Mouse (Mus musculus) kidney, postnatal 0 days (tissue): Measurements from ENCODE around the gene Rnf152. TPM values are rescaled to one million over a fixed set of nuclear protein-coding genes. Genes with fewer than 3 reads are reported as not detected.

Source experiments
- ATAC-seq: fragments of 200-750 bp; cut with Nextera tagmentation; replicated peaks from 2 replicates; pipeline ENCODE4 v1.8.0; 2017; ENCODE audit warnings: low read depth, moderate number of reproducible peaks, moderate TSS enrichment, moderate library complexity; ENCODE audit not compliant: low FRiP score
- DNase-seq: peaks from one replicate; pipeline ENCODE4 v3.0.0-alpha.2; 2016; ENCODE audit warnings: low spot score
- H3K27ac ChIP-seq: fragments of 300-500 bp; sonication (generic); 2 replicates; pipeline ENCODE4 v1.5.1; 2014; ENCODE audit warnings: mild to moderate bottlenecking
- H3K27me3 ChIP-seq: fragments of 300-500 bp; sonication (generic); 2 replicates; pipeline ENCODE4 v1.6.1; 2014; ENCODE audit warnings: low read length, mixed read lengths; ENCODE audit not compliant: insufficient read depth
- H3K36me3 ChIP-seq: fragments of 300-500 bp; sonication (generic); 2 replicates; pipeline ENCODE4 v1.6.1; 2014; ENCODE audit warnings: low read length, mixed read lengths; ENCODE audit not compliant: insufficient read depth
- H3K4me1 ChIP-seq: fragments of 300-500 bp; sonication (generic); replicated peaks from 2 replicates; pipeline ENCODE4 v1.6.1; 2014; ENCODE audit warnings: antibody characterized with exemption, low read length, mixed read lengths; ENCODE audit not compliant: insufficient read depth
- H3K4me2 ChIP-seq: fragments of 300-500 bp; sonication (generic); 2 replicates; pipeline ENCODE4 v1.6.1; 2014; ENCODE audit warnings: mild to moderate bottlenecking, low read length, moderate library complexity, mixed read lengths
- H3K4me3 ChIP-seq: fragments of 300-500 bp; sonication (generic); replicated peaks from 2 replicates; pipeline ENCODE4 v1.5.1; 2014; ENCODE audit warnings: low read depth, low read length
- H3K9ac ChIP-seq: fragments of 300-500 bp; sonication (generic); 2 replicates; pipeline ENCODE4 v1.6.1; 2014; ENCODE audit warnings: low read depth, low read length
- H3K9me3 ChIP-seq: fragments of 300-500 bp; sonication (generic); replicated peaks from 2 replicates; pipeline ENCODE4 v1.6.1; 2016; ENCODE audit warnings: low read length, inconsistent platforms, mixed read lengths
- CTCF ChIP-seq: IDR thresholded peaks from 2 replicates; pipeline ENCODE4 v1.5.1; 2016; ENCODE audit warnings: antibody characterized with exemption, low read depth, mild to moderate bottlenecking, moderate library complexity
- WGBS: fragments of 180-500 bp; shearing (Covaris S2); extraction: QIAGEN DNeasy Blood & Tissue Kit; methylation state at CpG from one replicate; pipeline ENCODE4 v1.1.7; 2014; 5-methylcytosine and 5-hydroxymethylcytosine counted together
- polyA plus RNA-seq: library from polyadenylated mRNA; unstranded; fragments of >200 nt; fragmentation: Nextera tagmentation; extraction: Ambion mirVana; gene quantifications from 2 replicates; pipeline ENCODE4 v1.2.1, GENCODE M21; 2015

Gene Rnf152
- polyA plus RNA-seq = 2.0 and 2.3 TPM in 2 replicates

GRCm38 (mm10) chr1:105356291-105357011, at the start of gene Rnf152:
TSS of gene Rnf152 (minus strand) at chr1:105356710.
- WGBS = under 1% methylated on average over 55 of the region's 58 CpGs
- H3K4me1 ChIP-seq = peaks cover 4% of the 10 kb centered on the region; the same call in 1 of the 2 replicates

GRCm38 (mm10) chr1:105402853-105403252, 46.3 kb upstream of the Rnf152 start:
- no peak for ATAC-seq
- H3K27ac ChIP-seq = no peak overlapping the region
- no peak overlapping the region for H3K4me3 ChIP-seq
- 69% methylated on average over 1 of the region's 1 CpGs for WGBS
- H3K9ac ChIP-seq = no peak overlapping the region
- no peak overlapping the region for H3K4me2 ChIP-seq
- TF ChIP-seq CTCF = no peak
- H3K9me3 ChIP-seq = no peaks in the 10 kb centered on the region
- H3K36me3 ChIP-seq = no peaks in the 10 kb centered on the region
- no peak for DNase-seq
- no peaks in the 10 kb centered on the region for H3K27me3 ChIP-seq
- no peaks in the 10 kb centered on the region for H3K4me1 ChIP-seq

More at GRCm38 (mm10) chr1:105356291-105357011, at the start of gene Rnf152:
- Histone ChIP-seq H3K4me2 (peak within 1 kb of the TSS; percentile 94), H3K27ac (peak within 1 kb of the TSS; percentile 28; the same call in 1 of the 2 replicates), H3K9ac (peak within 1 kb of the TSS; percentile 70), H3K36me3 (no peaks in the 10 kb centered on the region), H3K4me3 (peak within 1 kb of the TSS; percentile 84), H3K9me3 (no peaks in the 10 kb centered on the region), H3K27me3 (no peaks in the 10 kb centered on the region)
- peak; percentile 57 for DNase-seq
- TF ChIP-seq CTCF = peak; percentile 30; the same call in 1 of the 2 replicates
- ATAC-seq = peak; percentile 76

GRCm38 (mm10) chr1:105384141-105384937, 27.8 kb upstream of the Rnf152 start:
- H3K27me3 ChIP-seq = no peaks in the 10 kb centered on the region
- 56% methylated on average over 4 of the region's 4 CpGs for WGBS
- H3K4me3 ChIP-seq = no peak overlapping the region
- DNase-seq (peak; percentile 21), ATAC-seq (no peak)
- H3K36me3 ChIP-seq = no peaks in the 10 kb centered on the region
- TF ChIP-seq CTCF = no peak
- H3K9ac ChIP-seq = no peak overlapping the region
- no peak overlapping the region for H3K4me2 ChIP-seq
- H3K9me3 ChIP-seq = no peaks in the 10 kb centered on the region
- H3K4me1 ChIP-seq = no peaks in the 10 kb centered on the region
- H3K27ac ChIP-seq = no peak overlapping the region

GRCm38 (mm10) chr1:105377546-105377945, 21.0 kb upstream of the Rnf152 start:
- no peaks in the 10 kb centered on the region for H3K27me3 ChIP-seq
- ATAC-seq (no peak), DNase-seq (no peak)
- no peaks in the 10 kb centered on the region for H3K36me3 ChIP-seq
- no peak overlapping the region for H3K4me3 ChIP-seq
- H3K9me3 ChIP-seq = no peaks in the 10 kb centered on the region
- H3K4me2 ChIP-seq = no peak overlapping the region
- TF ChIP-seq CTCF = no peak
- H3K4me1 ChIP-seq = no peaks in the 10 kb centered on the region
- no peak overlapping the region for H3K27ac ChIP-seq
- no peak overlapping the region for H3K9ac ChIP-seq

GRCm38 (mm10) chr1:105374618-105375017, 18.1 kb upstream of the Rnf152 start:
- DNase-seq = no peak
- Histone ChIP-seq H3K27me3 (no peaks in the 10 kb centered on the region), H3K4me2 (no peak overlapping the region), H3K36me3 (no peaks in the 10 kb centered on the region), H3K9ac (no peak overlapping the region), H3K27ac (no peak overlapping the region), H3K9me3 (no peaks in the 10 kb centered on the region), H3K4me1 (no peaks in the 10 kb centered on the region), H3K4me3 (no peak overlapping the region)
- no peak for ATAC-seq
- 85% methylated on average over 4 of the region's 4 CpGs for WGBS
- TF ChIP-seq CTCF = no peak

- H3K4me1 ChIP-seq = no peaks in the 10 kb centered on the region
- no peak for DNase-seq
- no peak for ATAC-seq
- peak; percentile 67 for TF ChIP-seq CTCF
- H3K4me3 ChIP-seq = no peak overlapping the region
- H3K27me3 ChIP-seq = no peaks in the 10 kb centered on the region
- H3K9me3 ChIP-seq = no peaks in the 10 kb centered on the region
- no peaks in the 10 kb centered on the region for H3K36me3 ChIP-seq
- no peak overlapping the region for H3K4me2 ChIP-seq
- H3K27ac ChIP-seq = no peak overlapping the region
- no peak overlapping the region for H3K9ac ChIP-seq
These were observed 6.2 kb upstream of the Rnf152 start for GRCm38 (mm10) chr1:105362701-105363100.
